Mouse (Mus musculus) gastrocnemius, postnatal 10 days (tissue): Measurements from ENCODE around the gene Dnajc13. TPM values are rescaled to one million over a fixed set of nuclear protein-coding genes. Genes with fewer than 3 reads are reported as not detected.

ENCODE experiments used
- DNase-seq: peaks from one replicate; pipeline ENCODE4 v3.0.0; 2021; ENCODE audit warnings: mixed read lengths
- long read RNA-seq, 2 experiments: library from polyadenylated mRNA; stranded (forward); transcript quantifications; one replicate each; pipeline ENCODE4 v2.0.0; 2021
- total RNA-seq, 2 experiments: library from RNA; stranded (reverse); gene quantifications; 2 replicates each; pipeline ENCODE4 v1.2.3; 2021

Gene Dnajc13
- total RNA-seq: 10 to 100 TPM; 25.8 to 32.5 TPM
- long read RNA-seq, experiment 1, full-length matches to known transcripts: 2 of 10 reads
- long read RNA-seq, experiment 1, partial matches to known transcripts: 5 of 10 reads
- long read RNA-seq, experiment 1, other reads (novel, unspliced or antisense): 3 of 10 reads
- long read RNA-seq, experiment 2, full-length matches to known transcripts: 1 of 12 reads
- long read RNA-seq, experiment 2, partial matches to known transcripts: 7 of 12 reads
- long read RNA-seq, experiment 2, other reads (novel, unspliced or antisense): 4 of 12 reads

DNA sequence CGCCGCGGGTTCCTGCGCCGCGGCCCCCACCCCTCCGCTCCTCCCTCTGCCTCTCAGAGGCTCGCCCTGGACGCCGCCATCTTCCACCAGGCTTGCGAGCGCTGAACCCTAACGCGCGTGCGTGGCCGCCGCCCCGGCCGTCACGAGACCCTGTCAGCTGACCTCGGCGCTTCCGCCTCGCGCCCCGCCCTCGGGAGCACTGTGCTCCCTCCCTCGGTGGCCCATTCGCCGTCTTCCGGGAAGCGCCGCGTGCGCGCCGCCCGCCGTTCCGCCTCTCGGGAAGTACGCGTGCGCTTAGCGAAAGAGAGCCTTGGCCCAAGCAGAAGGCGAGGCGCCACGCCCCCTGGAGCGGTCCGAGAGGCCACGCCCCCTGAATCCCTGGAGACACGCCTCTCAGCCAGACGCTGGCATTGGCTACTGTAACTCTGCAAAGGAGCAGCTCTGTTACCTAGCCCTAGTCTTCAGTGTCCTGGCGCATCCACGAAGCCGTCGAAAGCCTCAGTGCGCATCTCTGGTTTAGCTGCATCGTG, at the start of gene Dnajc13:
Gene Dnajc13, minus strand, starts transcription at position 108 of the 530 bp plus-strand sequence.
- DNase-seq: peak; percentile 98

DNA sequence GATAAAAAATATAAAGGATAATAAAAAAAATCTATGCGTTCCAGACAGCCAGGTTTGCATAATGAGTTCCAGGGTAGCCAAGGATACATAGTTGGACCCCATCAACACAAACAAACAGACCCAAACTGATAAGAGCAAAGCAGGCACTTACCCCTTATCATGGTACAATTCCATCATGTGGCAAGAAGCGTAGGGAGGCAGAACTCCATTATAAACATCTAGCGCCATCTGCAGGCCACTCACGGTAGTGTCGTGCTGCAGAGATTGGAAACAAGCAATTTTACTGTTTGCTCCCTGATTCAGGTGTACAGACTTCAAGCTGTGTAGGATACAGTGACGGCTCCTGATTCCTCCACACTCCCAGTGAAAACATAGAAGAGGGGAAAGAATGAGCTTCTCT, 44.0 kb upstream of the Dnajc13 start:
- peak; percentile 76 for DNase-seq

DNA sequence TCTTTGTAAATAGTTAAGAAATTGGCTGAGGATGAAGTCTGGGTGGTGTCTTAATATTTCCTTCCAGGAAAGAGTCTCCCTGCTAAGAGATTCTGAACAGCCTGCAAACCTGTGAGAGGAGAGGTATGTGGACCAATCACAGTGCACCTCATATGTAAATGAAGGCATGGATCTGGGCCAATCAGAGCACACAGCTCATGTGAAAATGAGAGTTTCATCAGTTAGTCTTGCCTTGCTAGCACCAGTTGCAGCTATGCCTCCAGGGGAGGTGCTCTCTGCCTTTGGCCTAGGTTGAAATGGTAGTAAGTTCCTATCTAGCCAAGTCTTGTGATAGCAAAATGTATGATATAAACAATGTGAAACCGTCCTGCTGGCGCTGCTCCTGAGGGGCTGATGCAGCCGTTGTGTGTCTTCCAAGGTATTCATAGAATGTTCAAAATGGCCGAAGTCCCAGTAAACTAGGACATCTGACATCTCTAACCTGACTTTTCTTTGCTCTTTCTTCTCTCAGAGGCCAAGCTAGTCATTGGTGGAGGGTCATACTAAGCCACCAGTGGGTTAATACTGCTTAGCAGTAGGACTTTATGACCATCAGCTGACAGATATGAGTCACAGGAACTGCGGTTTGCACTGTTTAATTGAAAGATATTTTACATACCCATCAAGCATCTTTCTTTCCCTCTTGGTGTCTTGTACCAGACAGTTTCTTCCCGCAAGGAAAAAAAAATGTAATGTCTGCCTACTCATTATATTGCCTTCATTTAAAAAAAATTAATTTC, 42.8 kb upstream of the Dnajc13 start:
- DNase-seq: no peak

DNA sequence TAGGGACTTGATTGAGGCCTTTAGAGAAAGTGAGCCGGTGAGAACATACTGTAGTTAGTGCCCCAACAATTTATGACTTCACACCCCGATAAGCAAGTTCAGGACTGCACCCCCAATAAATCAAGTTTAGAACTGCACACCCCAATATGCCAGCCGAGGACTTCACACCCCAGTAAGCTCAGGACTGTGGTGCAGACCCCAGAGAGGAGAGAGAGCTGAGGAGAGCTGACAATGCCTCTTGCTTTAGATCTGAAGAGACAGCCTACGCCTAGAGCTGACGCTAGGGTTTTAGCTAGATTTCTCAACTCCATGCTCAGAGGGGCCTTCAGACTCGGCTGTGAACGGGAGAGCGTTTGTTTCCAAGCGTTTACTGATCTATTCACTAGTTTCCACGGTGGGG, 42.1 kb upstream of the Dnajc13 start:
- no peak for DNase-seq

DNA sequence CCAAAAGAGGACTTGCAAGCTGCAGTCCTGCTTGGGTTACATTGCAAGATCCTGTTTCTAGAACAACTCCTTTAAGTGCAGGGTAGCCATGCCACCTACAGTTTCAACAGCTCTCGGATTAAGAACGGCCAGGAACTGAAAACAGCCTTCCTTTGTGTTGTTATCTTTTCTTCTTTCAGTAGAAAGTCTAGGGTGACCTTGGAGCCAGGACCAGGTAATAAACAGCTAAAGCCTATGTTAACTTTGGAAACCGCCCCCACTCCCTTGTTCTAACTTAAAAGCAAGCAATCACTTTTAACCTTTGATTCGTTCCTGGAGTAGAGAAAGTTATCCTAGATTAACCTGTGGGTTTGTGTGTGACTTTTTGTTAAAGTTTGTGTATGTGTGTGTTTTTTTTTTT, 41.6 kb upstream of the Dnajc13 start:
- no peak for DNase-seq

DNA sequence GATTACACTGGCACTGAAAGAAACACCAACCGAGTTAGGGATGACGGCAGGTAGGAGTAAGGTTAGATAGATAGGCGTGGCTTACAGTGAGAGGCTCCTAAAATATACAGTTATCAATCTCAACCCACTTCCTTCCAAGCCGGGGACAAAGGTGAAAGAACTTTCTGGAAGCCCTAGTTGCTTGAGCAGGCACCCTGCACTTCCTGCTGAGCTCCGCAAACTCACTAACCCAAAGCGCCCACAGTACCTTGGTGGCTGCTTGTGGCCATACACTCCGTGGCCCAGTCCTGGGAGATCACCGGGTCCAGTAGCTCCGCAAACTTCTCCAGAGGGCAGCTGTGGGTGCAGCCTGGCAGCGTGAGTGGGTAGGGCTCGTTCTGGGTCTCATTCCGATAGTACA, 37.8 kb upstream of the Dnajc13 start:
- no peak for DNase-seq

DNA sequence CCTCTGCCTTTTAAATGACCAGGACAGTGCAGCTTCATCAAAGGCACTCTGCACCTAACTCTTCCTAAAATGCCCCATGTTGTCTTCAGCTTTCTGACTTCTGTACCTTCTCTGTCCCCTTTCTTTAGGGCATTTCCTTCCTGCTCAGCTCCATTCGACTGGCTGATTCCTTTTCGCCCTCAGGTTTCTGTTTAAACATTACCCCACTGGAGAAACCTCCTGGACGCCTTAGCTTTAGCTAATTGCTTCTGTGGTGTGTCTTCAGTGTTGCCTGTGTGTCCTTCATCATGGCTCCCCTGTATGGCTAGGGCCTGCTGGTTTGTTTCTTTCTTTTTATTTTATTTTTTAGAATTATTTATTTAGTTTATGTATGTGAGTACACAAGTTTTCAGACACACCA, 34.3 kb upstream of the Dnajc13 start:
- DNase-seq: no peak

DNA sequence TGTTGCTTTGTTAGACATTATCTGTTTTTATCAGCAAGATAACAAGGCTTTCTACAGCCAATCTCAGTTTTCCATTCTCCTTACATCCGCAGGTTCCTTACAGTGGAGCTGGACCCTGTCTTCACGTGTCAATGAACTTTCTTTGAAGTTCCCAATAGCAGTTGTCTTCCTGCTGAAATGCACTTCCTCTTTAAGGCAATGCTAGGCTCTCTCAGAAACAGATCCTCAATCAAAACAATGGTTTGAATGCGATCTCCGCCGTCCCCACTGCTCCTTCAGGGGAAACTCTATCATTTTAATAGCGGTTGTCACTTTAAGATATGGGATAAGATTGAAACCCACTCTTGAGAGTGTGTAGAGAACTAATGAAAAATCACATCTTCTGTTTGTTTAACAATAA, 22.2 kb upstream of the Dnajc13 start:
- DNase-seq: no peak

DNA sequence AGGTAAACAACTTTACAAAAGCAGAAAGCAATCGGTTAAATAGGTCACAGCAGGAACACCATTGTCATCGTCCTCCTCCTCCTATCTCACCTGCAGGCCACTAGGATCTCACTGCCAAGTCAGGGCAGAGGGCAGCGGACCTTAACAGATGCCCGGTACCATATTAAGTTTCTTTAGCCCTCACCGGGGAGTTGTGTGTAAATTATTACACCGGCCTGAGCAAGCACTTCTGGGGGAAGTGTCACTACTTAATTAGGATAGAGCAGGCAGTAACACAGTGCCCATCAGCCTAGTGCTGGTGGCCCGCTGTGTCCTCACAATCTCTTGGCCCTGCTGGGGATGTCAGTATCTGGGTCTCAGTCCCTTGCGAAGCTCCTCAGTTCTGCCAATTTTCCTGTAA, 19.8 kb upstream of the Dnajc13 start:
- DNase-seq: no peak

DNA sequence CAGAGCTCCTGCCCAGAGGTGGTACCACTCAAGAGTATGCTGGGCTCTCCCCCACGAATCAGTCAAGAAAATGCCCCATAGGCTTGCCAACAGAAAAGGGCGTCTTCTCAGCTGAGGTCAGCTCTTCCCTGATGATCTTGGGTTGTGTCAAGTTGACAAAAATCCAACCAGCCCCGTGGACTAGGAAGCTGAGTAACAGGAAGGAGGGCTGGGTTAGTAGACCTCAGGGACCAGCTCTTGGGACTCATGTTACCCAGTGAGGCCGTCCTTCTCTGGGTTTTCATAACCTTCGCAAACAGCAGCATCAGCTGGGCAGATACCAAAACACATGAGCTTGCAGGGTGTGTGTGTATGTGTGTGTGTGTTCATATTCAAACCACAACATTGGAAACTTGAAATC, 19.0 kb upstream of the Dnajc13 start:
- no peak for DNase-seq

DNA sequence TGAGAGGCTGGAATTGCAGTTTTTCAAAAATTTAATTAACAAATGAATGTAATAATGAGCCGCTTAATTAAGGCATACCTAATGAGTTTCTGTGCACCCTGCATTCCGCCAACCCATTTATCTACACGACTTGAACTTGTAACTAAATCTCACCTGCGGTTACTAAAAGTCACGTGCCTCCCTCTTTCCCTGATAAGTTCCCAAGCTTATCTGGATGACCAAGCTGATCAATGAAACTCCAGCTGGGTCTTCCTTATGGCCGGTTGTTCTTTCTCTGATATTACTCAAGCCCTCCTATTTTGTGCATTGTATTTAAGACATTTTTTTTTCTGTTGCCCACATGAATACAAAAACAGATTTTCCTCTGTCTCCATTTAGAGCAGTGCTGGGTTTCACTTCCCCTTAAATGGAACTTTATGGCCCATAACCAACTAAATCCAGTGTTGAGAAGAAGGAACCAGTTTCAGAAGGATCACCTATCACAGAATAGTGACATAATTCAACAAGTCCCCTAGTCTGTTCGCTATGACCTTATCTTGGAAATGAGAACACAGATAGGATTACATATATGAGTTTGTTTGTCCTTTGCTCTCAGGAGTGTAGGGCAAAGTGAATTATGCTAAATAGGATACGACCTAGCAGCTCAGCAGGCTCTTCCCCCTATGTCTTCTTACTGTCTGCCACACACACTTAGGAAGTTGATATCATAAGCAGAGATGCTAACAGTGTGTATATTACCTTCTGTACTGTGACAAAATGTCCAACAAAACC, 18.2 kb upstream of the Dnajc13 start:
- DNase-seq: no peak

DNA sequence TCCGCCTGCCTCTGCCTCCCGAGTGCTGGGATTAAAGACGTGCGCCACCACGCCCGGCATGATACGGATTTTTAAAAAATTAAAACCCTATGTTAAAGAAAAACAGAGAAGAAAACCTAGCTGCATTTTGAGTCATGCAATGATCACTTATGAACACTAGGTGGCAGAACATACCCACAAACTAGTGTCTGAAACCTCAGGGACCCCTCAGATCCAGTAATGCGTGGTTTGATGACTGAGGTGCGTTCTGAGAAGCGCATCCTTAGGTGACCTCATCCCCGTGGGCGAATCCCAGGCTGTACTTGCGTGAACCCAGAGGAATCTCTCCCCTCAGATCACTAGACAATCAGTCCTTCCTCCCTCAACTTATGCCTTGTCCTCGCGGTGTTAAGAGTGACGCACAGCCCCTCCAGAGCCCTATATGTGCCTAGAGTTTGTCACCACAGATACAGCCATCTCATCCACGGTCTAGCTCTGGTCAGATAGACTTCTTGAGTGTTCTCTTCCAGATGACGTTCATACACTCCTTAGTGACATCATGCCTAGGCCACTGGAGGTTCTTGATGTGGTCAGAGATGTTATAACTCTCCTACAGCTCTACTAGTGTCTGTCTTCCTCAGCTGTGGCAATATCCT, 14.9 kb upstream of the Dnajc13 start:
- no peak for DNase-seq

DNA sequence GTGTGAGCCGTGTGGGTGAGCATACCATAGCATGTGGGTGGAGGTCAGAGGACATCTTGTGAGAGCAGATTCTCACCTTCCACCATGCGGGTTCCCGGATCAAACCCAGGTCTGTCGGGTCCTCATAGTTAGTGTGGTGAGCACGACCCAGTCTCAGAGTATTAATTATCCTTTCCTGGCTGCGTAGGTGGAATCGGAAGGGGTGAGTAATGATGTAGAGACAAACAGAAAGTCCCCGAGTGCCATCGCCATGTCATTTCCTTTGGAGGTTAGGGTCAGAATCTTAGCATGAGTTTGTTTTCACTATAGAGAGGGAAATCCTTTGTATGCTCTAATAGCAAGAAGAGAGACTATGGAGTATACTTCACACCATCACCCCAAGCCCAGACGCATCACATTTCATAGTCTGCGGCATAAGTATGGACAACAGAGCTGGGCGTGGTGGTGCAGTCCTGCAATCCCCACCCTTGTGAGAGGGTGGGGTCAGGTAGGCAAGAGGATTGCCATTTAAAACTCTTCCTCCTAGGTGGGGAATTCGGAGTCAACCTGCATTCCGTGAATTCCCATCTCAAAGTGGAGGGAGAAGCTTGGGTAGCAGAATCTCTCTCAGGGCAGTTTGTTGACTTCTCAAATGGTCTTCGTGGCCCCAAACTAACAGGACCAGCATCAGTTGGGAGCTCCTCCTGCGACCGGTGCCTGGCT, 12.5 kb upstream of the Dnajc13 start:
- no peak for DNase-seq

DNA sequence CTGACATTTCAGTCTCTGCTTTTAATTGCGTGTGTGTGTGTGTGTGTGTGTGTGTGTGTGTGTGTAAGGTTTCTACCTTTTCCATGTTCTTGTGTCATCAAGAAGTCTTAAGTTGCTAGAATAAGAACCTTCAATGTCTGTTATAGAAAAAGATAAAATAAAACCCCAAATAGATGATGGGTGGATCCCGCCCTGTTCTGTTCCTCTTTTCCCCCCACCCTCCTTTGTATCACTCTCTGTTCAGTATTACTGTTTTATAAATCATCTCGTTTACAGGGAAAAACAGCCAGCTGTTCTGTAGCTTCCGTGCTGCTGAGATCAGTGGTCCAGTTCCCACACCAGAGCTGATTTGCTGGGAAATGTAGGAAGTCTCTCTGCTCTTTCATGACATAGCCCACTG, 9.3 kb upstream of the Dnajc13 start:
- DNase-seq: no peak

DNA sequence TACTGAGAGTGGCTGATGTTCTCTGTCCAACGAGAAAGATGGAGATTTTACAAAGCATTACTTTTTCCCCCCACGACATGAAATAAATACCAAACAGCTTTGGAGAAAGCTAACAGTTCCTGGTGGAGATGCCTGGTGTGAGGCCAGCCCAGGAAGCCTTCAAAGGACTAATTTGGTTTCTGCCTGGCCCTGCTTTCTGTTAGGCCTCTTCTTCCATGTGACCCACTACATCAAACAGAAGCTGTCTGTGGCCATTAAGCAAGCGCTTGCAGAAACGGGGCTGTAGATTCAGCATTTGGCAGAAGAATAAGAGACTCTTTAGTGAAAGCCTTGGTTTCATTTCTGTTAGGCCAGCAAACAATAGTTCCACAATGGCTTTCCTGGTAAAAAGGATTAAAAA, 8.9 kb upstream of the Dnajc13 start:
- no peak for DNase-seq

DNA sequence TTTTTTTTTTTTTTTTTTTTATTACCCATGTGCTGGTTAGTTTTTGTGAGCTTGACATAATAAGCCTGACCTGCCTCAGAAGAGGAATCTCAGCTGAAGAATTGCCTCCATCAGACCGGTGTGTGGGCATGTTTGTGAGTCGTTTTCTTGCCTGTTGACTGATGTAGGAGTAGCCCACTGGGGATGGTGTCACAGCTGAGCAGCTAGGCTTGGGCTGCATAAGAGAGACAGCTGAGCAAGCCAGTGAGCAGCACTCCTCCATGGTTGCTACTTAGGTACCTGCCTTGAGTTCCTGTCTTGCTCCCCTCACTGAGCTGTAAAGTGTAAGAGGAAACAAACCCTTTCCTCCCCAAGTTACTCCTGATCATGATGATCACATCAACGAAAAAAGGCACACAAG, 7.2 kb upstream of the Dnajc13 start:
- DNase-seq: no peak

DNA sequence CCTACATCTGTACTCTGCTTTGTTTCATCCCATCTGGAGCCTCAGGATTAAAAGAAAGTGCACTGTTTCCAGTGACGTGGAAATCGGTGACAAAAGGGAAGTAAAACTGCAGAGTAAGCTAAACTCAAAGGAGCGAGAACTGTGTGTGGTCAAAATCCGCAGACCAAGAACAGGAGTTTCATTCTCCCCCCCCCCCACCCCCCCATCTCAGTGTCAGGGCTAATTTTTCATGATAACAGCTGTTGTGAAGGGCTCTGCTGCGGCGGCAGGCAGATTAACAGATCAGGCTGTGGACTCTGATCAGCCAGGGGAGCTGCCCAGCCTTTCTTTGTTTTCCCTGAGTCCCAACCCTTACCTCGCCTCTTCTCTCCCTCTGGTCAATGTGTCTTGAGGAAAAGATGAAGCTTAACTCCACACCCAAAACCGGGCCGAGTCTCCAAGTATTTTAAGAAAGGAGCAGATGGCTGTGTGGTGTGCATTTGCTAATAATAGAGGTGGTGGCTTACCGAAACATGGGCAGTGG, 6.7 kb upstream of the Dnajc13 start:
- DNase-seq: no peak

DNA sequence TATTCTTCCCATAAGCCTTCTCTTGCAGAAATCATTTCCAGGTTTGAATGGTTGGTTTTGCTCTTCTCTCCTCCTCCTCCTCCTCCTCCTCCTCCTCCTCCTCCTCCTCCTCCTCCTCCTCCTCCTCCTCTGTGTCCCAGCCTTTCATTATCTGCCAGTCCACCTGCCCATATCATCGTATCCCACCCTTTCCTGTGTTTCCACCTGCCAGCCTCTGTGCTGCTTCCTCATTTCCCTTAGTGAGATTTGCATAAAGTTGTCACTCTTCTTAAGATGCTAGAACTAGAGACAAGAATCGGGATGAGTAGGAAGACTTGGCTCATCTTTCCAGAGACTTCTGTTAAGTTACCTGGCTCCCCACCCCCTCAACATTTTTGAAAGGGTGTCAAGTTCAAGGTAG, 1.8 kb upstream of the Dnajc13 start:
- DNase-seq: no peak

DNA sequence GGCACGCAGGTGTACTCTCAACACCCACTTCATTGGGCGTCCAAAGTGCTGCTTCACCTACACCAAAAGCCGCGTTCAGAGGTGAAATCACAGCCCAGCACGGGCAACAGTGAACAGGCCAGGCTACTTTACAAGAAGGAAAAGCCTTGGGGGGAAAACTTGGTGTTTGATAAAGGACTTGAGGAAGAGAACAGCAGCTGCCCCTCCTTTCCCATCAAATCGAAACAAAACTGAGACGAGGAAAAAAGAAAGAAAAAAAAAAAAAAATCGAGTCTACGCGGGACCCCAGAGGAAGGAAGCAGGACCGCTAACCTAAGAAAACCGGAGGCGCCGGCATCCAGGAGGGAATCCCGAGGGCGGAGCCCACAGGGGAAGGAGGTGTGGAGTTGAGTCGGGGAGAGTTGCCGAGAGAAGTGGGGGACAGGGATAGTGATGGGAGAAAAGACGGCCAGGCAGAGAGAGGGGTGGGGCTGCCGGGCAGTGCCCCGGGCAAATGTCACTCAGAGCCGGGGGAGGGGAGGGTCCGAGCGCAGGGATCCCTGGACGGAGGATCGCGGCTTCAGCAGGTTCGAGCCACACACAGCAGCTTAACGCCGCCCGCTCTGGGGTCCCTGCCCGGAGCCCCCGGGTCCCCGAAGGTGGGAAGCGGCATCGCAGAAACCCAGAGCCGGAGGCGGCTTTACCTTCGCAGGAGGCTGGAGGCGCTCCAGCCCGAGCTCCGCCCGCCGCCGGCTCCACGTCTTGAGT, 541 bp downstream of the Dnajc13 start:
- DNase-seq: no peak

DNA sequence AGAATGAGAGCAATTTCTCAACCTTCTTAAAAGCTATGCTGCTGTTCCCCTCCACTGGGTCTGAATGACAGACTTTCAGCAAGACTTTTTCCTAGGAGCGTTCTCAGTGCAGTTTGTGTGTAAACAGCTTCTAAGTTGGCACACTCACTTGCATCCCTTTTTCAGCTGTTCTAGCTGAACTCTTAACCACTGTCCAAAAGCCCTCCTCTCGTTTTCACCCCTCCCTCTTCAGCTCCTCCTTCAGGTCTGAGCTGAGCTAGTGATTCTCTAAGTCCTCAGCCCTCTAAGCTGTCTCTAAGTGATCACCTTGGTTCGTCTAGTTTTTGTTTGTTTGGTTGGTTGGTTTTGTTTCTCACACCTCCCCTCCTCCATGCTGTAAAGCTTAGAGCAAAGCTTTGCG, 2.4 kb downstream of the Dnajc13 start:
- DNase-seq: no peak

DNA sequence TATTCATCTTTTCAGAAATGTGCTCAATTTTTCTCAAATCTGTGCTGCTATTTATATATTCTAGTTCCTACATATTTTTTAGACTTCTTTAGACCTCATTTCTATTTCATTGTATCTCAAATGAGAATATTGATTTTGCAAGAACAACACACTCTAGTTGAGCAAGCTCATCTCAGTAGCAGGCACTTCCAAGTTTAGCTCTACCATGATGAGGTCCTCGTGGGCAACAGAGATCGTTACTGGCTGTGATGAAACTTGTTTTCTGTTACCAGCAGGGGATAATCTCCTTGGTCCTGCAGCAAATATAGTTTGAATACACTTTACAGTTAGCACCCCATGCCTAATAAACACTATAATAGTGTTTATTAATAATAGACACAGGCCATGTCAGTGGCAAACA, 6.6 kb downstream of the Dnajc13 start:
- DNase-seq: no peak
